Mouse (Mus musculus): ENCODE data around the gene Nhlrc3.
A peak's percentile ranks its signal among the peaks of the same experiment; 100 is the strongest.

Nhlrc3 gene

DNA sequence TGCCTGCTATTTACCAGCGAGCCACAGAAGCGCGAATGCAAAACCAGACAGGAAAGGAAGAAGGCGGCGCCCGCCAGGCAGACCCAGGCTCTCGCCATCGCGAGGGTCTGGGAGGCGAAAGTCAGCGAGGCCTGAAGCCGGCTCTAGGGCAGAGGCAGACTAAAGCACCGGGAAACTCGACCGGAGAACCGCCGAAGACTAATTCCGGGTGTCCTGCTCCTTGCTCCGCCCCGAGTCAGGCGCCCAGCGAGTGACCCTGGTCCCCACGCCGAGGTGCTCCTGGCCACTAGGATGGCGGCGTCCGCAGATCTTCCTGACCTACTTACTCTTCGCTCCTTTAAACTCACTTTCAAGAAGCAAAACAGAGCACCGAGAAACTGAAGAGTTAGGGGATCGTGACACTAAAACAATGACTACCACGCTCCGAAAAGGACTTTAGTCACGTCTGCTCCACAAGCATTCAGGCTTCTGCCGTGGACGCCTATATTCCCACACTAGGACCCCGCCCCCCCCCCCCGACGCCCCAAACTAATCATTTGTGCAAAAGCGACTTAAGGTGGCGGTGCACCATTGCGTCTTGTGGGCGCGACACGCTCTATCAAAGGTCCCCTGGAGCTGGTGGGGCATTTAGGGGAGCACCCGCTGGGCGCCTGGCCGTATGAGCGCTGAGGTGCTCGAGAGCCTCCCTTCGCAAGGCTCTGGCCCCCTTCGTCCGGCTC, at the start of gene Nhlrc3, which contains the start of gene Proser1:
Gene Nhlrc3, minus strand, starts transcription at position 287 of the 719 bp plus-strand sequence.
Gene Proser1, plus strand, starts transcription at position 621 of the 719 bp plus-strand sequence.
- DNase-seq: peak; percentile 96

GRCm38 (mm10) chr3:53502428-53502827, 39.3 kb upstream of the Nhlrc3 start:
- no peak for DNase-seq

DNA sequence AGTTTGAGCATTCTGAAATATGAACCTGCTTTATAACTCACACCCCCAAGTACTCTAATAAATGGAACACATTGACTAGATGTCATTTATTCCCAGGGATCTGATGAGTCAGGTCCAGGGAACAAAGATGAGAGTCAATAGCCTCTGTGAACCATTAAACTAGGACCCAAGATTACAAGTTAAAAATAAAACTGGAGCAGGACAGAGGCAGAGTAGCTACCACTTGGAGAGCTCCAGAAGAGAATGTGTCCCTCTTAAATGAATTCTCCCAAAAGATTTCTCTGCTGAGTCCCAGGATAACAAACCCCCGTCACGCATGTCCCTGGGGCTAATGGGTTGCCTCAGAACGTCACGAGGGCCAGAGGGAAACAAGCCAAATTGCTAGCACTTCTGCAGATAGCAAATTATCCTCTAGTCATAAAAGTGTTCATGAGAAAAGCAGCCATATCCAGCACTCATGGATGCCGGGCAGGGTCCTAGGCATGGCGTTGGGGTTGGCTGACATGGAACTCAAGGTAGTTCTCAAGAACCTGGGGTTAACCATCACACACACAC, 35.3 kb upstream of the Nhlrc3 start:
- DNase-seq: no peak

GRCm38 (mm10) chr3:53488353-53488752, 25.2 kb upstream of the Nhlrc3 start, which contains the start of gene Stoml3:
TSS of gene Stoml3 (plus strand) at chr3:53488653.
- no peak for DNase-seq

- DNase-seq: no peak
Observed at GRCm38 (mm10) chr3:53486996-53487576, 24.0 kb upstream of the Nhlrc3 start.

DNA sequence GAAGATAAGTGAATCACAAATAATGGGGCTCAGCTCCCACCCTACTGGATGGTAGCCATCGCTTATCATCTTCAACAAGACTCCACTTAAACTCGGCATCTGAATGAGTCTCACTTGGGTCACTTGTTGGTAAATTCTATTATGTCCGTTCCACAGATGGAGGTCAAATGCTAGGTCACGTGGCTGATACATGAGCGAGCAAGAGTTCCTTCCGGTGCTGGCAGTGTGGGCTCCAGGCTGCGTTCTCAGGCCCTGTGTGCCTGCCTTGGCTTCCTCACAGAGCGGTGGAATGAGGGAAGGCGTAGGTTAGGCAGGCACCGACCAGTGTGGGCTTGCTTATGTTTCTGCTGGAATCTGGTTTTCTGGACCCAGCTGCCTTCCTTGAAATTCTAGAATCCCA, 23.4 kb upstream of the Nhlrc3 start:
- DNase-seq: no peak

GRCm38 (mm10) chr3:53483414-53484059, 20.4 kb upstream of the Nhlrc3 start:
- DNase-seq: no peak

GRCm38 (mm10) chr3:53478419-53479046, 15.4 kb upstream of the Nhlrc3 start:
- DNase-seq: peak; percentile 25

DNA sequence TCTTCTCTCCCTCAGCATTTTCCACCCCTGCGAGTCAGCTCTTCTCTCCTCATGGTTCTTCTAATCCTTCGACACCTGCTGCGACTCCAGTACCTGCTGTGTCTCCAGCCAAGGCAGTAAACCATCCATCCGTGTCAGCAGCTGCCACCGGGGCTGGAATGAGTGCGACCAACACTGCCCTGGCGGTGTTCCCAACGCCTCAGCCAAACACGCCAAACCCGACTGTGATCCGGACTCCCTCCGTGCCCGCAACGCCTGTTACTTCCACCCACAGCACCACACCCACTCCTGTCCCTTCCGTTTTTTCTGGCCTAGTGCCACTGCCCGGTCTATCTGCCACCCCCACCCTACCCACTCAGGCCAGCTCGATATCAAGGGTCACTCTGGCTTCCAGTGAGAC, 14.3 kb upstream of the Nhlrc3 start:
- peak; percentile 66 for DNase-seq

DNA sequence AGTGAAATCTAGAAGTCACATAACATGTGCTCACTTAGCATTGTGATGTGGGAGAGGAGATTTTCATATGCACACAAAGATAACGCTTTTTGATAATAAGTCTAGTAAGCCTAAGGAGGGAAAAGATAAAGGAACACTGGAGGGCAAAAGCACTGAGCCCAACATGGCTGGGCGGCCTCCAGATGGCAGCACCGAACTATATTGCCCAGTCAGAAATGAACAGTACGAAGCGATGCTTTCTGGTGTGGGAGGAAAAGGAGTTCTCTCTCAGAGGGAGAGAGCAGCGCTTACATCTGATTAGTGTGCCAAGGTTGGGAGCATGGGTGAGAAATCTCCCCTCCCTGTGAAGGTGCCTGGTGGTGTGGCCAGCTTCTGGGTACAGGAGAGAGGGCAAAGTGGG, 12.8 kb upstream of the Nhlrc3 start:
- DNase-seq: peak; percentile 27

DNA sequence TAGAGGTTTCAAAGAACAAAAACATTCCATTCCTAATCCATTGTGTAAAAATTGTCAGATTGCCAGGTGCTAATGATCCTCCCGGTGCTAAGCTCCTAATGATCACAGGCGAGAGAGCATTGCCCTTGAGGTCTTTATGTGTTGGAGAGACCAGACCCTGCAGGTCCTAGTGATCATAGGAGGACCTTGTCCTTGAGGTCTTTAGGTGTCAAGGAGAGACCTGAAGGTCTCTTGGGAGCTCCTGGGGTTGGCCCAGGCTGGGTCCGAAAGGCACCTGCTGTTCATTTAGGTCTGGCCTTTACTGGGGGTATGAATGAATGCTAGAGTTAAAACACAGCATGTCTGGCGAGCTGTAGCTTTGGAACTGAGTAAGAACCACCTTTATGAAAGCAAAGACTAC, 11.0 kb upstream of the Nhlrc3 start:
- DNase-seq: no peak

GRCm38 (mm10) chr3:53472061-53472460, 8.9 kb upstream of the Nhlrc3 start:
- DNase-seq: no peak

DNA sequence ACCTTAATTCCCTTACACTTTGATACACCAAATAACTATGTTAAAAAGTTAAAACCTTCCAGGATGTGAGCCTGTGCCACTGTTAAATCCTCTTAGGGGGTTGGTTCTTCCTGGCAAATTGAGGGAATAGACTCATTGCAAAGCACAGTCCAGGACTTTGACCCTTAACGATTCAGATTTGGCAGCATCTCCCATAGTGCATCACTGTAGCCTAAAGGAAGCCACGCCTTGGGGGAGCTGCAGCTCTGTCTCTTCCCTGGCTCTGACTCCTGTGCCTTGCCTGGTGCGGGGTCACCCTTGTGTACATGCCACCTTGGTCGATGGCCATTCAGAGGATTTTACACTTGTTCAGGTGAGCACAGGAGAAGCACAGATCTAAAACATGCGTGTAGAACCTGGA, 6.5 kb upstream of the Nhlrc3 start:
- no peak for DNase-seq

DNA sequence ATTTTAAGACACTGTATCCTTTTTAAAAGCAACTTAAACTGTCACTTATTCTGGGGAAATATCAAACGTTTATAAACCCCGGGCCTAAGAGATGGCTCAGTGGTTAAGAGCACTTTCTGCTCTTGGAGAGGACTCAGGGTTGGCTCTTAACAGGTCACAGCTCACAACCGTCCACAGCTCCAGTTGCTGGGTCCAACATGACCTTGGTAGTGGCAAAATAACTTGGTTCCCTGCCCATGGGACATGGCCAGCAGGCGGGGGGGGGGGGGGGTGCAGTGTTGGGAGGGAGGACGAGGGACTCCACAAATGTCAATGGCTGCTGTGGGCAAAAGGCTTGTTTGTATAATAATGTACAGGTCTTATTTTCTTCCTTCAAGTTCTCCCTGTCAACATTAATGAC, 4.2 kb upstream of the Nhlrc3 start:
- DNase-seq: no peak

- no peak for DNase-seq
Observed at GRCm38 (mm10) chr3:53466481-53466880, 3.3 kb upstream of the Nhlrc3 start.

DNA sequence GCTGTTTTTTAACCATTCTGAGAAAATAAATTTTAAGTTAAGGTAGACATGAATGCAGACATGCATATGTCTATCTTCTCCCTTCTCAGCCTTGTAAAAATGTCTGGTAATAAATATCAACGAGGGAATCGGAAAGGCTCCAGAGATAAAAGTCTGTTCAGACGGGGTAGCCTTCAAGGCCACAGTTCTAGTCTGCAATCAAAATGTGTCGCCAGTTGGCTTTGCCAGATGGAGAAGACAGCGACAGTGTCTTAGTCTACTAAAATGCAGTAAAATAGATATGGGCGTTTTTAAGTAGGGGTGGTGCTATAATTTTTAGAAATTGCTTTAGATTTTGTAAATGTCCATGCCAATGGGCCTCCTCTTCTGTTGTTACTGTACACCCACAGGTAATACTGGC, 2.2 kb upstream of the Nhlrc3 start:
- DNase-seq: no peak

DNA sequence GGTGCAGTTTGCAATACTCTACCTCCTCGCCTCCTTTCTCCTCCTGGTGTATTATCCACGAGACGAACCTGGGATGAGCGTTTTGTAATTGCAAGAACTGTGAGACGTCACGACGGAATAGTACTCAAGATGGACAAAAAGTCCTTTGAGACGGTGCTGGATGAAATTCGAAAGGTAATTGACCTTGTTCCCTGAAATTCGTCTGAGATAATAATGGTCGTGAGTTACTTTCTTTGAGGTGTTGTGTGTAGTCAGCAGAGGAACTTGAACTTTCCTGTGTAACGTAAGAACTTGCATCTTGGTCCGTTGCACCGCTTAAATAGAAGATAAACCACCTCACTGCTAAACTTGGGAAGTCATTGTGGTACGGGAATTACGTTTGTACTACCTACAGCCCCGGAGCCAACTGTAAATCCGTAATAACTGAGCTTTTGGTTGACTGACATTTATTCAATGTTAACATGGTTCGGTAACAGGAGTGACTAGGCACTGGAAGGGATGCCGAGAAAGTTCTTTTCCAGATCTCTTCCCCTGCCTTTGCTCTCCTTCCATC, 1.1 kb upstream of the Nhlrc3 start:
- DNase-seq: no peak

- no peak for DNase-seq
Observed at GRCm38 (mm10) chr3:53463765-53464114, 608 bp upstream of the Nhlrc3 start.

DNA sequence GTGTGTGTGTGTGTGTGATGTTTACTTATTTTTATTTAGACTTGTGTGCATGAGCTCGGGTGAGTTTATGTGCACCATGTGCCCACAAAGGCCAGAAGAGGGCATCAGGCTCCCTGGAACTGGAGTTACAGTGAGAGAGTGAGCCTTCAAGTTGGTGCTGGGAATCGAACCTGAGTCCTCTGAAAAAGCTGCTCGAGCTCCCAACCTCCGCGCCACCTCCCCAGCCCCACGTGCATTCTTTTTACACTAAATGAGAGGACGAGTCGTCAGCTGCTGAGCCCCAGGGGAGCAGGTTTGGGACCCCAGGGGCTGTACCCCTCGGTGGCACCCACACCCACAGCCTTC, 459 bp downstream of the Nhlrc3 start:
- no peak for DNase-seq

GRCm38 (mm10) chr3:53460106-53460505, 3.0 kb downstream of the Nhlrc3 start:
- DNase-seq: no peak

GRCm38 (mm10) chr3:53457750-53458149, 5.4 kb downstream of the Nhlrc3 start:
- DNase-seq: no peak

DNA sequence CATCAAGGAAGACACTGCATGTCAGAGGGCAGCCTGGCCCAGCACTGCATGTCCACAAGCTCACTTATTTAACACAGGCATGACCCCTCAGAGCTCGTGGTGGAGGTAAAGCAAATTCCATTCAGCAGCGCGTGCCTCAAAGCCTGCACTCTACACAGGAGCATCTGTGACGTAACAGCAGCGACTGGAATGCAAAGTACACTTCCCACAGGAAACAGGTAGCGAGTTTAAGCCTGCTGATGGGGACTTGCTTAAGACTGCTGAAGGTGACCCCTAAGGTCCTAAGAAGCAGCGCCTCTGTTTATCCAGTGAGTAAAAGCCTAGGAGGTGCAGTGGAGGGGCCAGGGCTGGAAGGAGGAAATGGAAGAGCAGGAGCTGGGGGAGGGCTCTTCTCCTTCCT, 8.1 kb downstream of the Nhlrc3 start:
- DNase-seq: no peak

GRCm38 (mm10) chr3:53454561-53454960, 8.6 kb downstream of the Nhlrc3 start:
- no peak for DNase-seq

Measured in cerebellum, adult 11-12 months (tissue).